Mouse (Mus musculus) MEL (cell line): ENCODE data around the gene Lrrc74b. TPM values are rescaled to one million over a fixed set of nuclear protein-coding genes. Genes with fewer than 3 reads are reported as not detected.

Experiments
- DNase-seq: peaks from one replicate; pipeline ENCODE4 v3.0.0; 2011; ENCODE audit warnings: low read depth, low spot score
- H3K27ac ChIP-seq: 2 replicates; pipeline ENCODE4 v1.5.1; 2012; ENCODE audit warnings: low read depth, mild to moderate bottlenecking, control low read depth, low read length, moderate library complexity; ENCODE audit not compliant: control insufficient read depth
- H3K27me3 ChIP-seq, 2 experiments: fragments of 150-350 bp in 1 of 2; sonication (generic) in 1 of 2; 2 replicates each; pipeline ENCODE4 v1.6.1; 2012; ENCODE audit warnings: low read length in 2 of 2, mild to moderate bottlenecking in 2 of 2, improper control_type of control experiment in 1 of 2, moderate library complexity in 1 of 2; ENCODE audit not compliant: insufficient read depth in 2 of 2, control insufficient read depth in 1 of 2
- H3K36me3 ChIP-seq, 2 experiments: 2 replicates each; pipeline ENCODE4 v1.6.1; 2012 to 2014; ENCODE audit warnings: low read length in 2 of 2, improper control_type of control experiment in 1 of 2, inconsistent platforms in 1 of 2, mild to moderate bottlenecking in 1 of 2; ENCODE audit not compliant: insufficient read depth in 2 of 2, control insufficient read depth in 1 of 2
- H3K4me1 ChIP-seq, 2 experiments: fragments of 150-350 bp in 1 of 2; sonication (generic) in 1 of 2; 2 replicates each; pipeline ENCODE4 v1.6.1; 2012; ENCODE audit warnings: low read length in 2 of 2, improper control_type of control experiment in 1 of 2, mild to moderate bottlenecking in 1 of 2; ENCODE audit not compliant: insufficient read depth in 2 of 2, control insufficient read depth in 1 of 2
- H3K4me3 ChIP-seq, 2 experiments: fragments of 150-350 bp in 1 of 2; sonication (generic) in 1 of 2; 2 replicates each; pipeline ENCODE4 v1.5.1; 2012; ENCODE audit warnings: low read depth in 2 of 2, low read length in 2 of 2, mild to moderate bottlenecking in 2 of 2, moderate library complexity in 2 of 2, control low read depth in 1 of 2, improper control_type of control experiment in 1 of 2; ENCODE audit not compliant: control insufficient read depth in 1 of 2, insufficient read depth in 1 of 2
- H3K79me2 ChIP-seq: 2 replicates; pipeline ENCODE4 v1.6.1; 2012; ENCODE audit warnings: mild to moderate bottlenecking, low read length, moderate library complexity; ENCODE audit not compliant: control insufficient read depth, poor library complexity, insufficient read depth
- H3K9ac ChIP-seq: 2 replicates; pipeline ENCODE4 v1.6.1; 2012; ENCODE audit warnings: low read depth, mild to moderate bottlenecking, control low read depth, low read length, moderate library complexity; ENCODE audit not compliant: control insufficient read depth, poor library complexity, severe bottlenecking
- H3K9me3 ChIP-seq: fragments of 150-350 bp; sonication (generic); replicated peaks from 2 replicates; pipeline ENCODE4 v1.6.1; 2012; ENCODE audit warnings: mild to moderate bottlenecking, low read length, improper control_type of control experiment, moderate library complexity; ENCODE audit not compliant: insufficient read depth
- BHLHE40 ChIP-seq: IDR thresholded peaks from 2 replicates; pipeline ENCODE4 v1.6.1; 2012; ENCODE audit warnings: low read depth, mild to moderate bottlenecking, inconsistent platforms, low read length, improper control_type of control experiment, borderline replicate concordance
- CHD1 ChIP-seq: IDR thresholded peaks from 2 replicates; pipeline ENCODE4 v1.6.1; 2012; ENCODE audit warnings: low read depth, mild to moderate bottlenecking, inconsistent platforms, low read length, improper control_type of control experiment
- CHD2 ChIP-seq: IDR thresholded peaks from 2 replicates; pipeline ENCODE4 v1.6.1; 2011; ENCODE audit warnings: low read length, improper control_type of control experiment
- E2F4 ChIP-seq: IDR thresholded peaks from 2 replicates; pipeline ENCODE4 v1.6.1; 2011; ENCODE audit warnings: low read depth, low read length, improper control_type of control experiment, borderline replicate concordance
- GABPA ChIP-seq: IDR thresholded peaks from 2 replicates; pipeline ENCODE4 v1.6.1; 2012; ENCODE audit warnings: low read depth, mild to moderate bottlenecking, inconsistent platforms, low read length, improper control_type of control experiment, moderate library complexity
- KAT2A ChIP-seq: conservative IDR thresholded peaks from 2 replicates; pipeline ENCODE4 v1.6.1; 2012; ENCODE audit warnings: low read depth, low read length, improper control_type of control experiment, inconsistent platforms
- MAX ChIP-seq: IDR thresholded peaks from 2 replicates; pipeline ENCODE4 v1.6.1; 2011; ENCODE audit warnings: low read length, improper control_type of control experiment
- MEF2A ChIP-seq: IDR thresholded peaks from 2 replicates; pipeline ENCODE4 v1.6.1; 2014; ENCODE audit warnings: low read depth, mild to moderate bottlenecking, inconsistent platforms, low read length, improper control_type of control experiment; ENCODE audit not compliant: poor library complexity, insufficient replicate concordance, severe bottlenecking; ENCODE audit errors: extremely low read depth
- MYB ChIP-seq: IDR thresholded peaks from 2 replicates; pipeline ENCODE4 v1.6.1; 2011; ENCODE audit warnings: mild to moderate bottlenecking, low read depth, low read length, improper control_type of control experiment
- MYC ChIP-seq: IDR thresholded peaks from 2 replicates; pipeline ENCODE4 v1.6.1; 2011; ENCODE audit warnings: low read depth, mild to moderate bottlenecking, low read length, improper control_type of control experiment, moderate library complexity
- POLR2AphosphoS5 ChIP-seq: IDR thresholded peaks from 2 replicates; pipeline ENCODE4 v1.6.1; 2012; ENCODE audit warnings: low read depth, borderline replicate concordance, mild to moderate bottlenecking, inconsistent platforms, low read length, moderate library complexity, mixed read lengths
- RAD21 ChIP-seq: IDR thresholded peaks from 2 replicates; pipeline ENCODE4 v1.6.1; 2011; ENCODE audit warnings: mild to moderate bottlenecking, low read depth, low read length, improper control_type of control experiment
- RCOR1 ChIP-seq: IDR thresholded peaks from 2 replicates; pipeline ENCODE4 v1.6.1; 2012; ENCODE audit warnings: low read depth, mild to moderate bottlenecking, inconsistent platforms, low read length, improper control_type of control experiment
- SIN3A ChIP-seq: IDR thresholded peaks from 2 replicates; pipeline ENCODE4 v1.6.1; 2012; ENCODE audit warnings: low read length, improper control_type of control experiment, inconsistent platforms
- SMC3 ChIP-seq: IDR thresholded peaks from 2 replicates; pipeline ENCODE4 v1.6.1; 2011; ENCODE audit warnings: low read depth, low read length, improper control_type of control experiment
- TAL1 ChIP-seq: IDR thresholded peaks from 2 replicates; pipeline ENCODE4 v1.6.1; 2012; ENCODE audit warnings: mild to moderate bottlenecking, inconsistent platforms, low read length, moderate library complexity, mixed read lengths
- TCF12 ChIP-seq: IDR thresholded peaks from 2 replicates; pipeline ENCODE4 v1.6.1; 2014; ENCODE audit warnings: low read depth, mild to moderate bottlenecking, inconsistent platforms, low read length, improper control_type of control experiment, moderate library complexity
- UBTF ChIP-seq: IDR thresholded peaks from 2 replicates; pipeline ENCODE4 v1.6.1; 2012; ENCODE audit warnings: low read depth, mild to moderate bottlenecking, inconsistent platforms, low read length, improper control_type of control experiment, moderate library complexity, borderline replicate concordance; ENCODE audit not compliant: insufficient read depth
- USF1 ChIP-seq: IDR thresholded peaks from 2 replicates; pipeline ENCODE4 v1.6.1; 2014; ENCODE audit warnings: low read depth, mild to moderate bottlenecking, inconsistent platforms, low read length, improper control_type of control experiment, moderate library complexity
- USF2 ChIP-seq, 2 experiments: IDR thresholded peaks; 2 replicates each; pipeline ENCODE4 v1.6.1; 2011 to 2012; ENCODE audit warnings: improper control_type of control experiment in 2 of 2, low read length in 2 of 2, borderline replicate concordance in 1 of 2, inconsistent platforms in 1 of 2, low read depth in 1 of 2, mild to moderate bottlenecking in 1 of 2; ENCODE audit not compliant: insufficient read depth in 1 of 2
- ZMIZ1 ChIP-seq: IDR thresholded peaks from 2 replicates; pipeline ENCODE4 v1.6.1; 2012; ENCODE audit warnings: low read depth, mild to moderate bottlenecking, inconsistent platforms, low read length, improper control_type of control experiment, moderate library complexity
- ZNF384 ChIP-seq: IDR thresholded peaks from 2 replicates; pipeline ENCODE4 v1.6.1; 2012; ENCODE audit warnings: low read depth, mild to moderate bottlenecking, inconsistent platforms, low read length, improper control_type of control experiment
- polyA plus RNA-seq, 2 experiments: library from polyadenylated mRNA; stranded (reverse) in 1 of 2; unstranded in 1 of 2; fragments of >175 nt in 1 of 2; fragments of >200 nt in 1 of 2; gene quantifications; 2 replicates each; pipeline versions ENCODE4 v1.2.1 to v1.2.4; 2012; ENCODE audit warnings: low replicate concordance in 2 of 2, low read depth in 1 of 2; ENCODE audit not compliant: insufficient read length in 2 of 2, insufficient read depth in 1 of 2, missing spikeins in 1 of 2
- total RNA-seq: library from RNA; depleted of rRNA; stranded (reverse); fragments of 300-350 nt; gene quantifications from 2 replicates; pipeline ENCODE4 v1.2.3, GENCODE M21; 2012

Gene Lrrc74b
- total and polyA plus RNA-seq, 3 experiments: 0.10 to 0.12 TPM; not detected in 1

GRCm38 (mm10) chr16:17542632-17543031 is 18.4 kb downstream of the Lrrc74b start:
- Histone ChIP-seq H3K36me3 (no peaks in the 10 kb centered on the region), H3K27me3 (peaks cover 15 to 24% of the 10 kb centered on the region in 2 experiments), H3K9me3 (no peaks in the 10 kb centered on the region), H3K27ac (no peak overlapping the region), H3K9ac (no peak overlapping the region), H3K79me2 (no peaks in the 10 kb centered on the region), H3K4me3 (no peak overlapping the region), H3K4me1 (no peaks in the 10 kb centered on the region)
- no peak for DNase-seq
- TF ChIP-seq ZMIZ1 (no peak), USF2 (IDR thresholded peaks at IDR 0.05; ENCODE audit: borderline replicate concordance in 1 of 2, insufficient read depth in 1 of 2, low read depth in 1 of 2, low read length in 2 of 2) (no peak), CHD2 (no peak), SIN3A (no peak), RCOR1 (no peak), UBTF (no peak)

- no peak for TF ChIP-seq BHLHE40
- no peak for TF ChIP-seq ZMIZ1
- no peak for TF ChIP-seq RAD21
- TF ChIP-seq MYC: no peak
- no peak for TF ChIP-seq ZNF384
- TF ChIP-seq GABPA: no peak
- TF ChIP-seq KAT2A: no peak
- no peak for TF ChIP-seq USF2 (IDR thresholded peaks at IDR 0.05; ENCODE audit: borderline replicate concordance in 1 of 2, insufficient read depth in 1 of 2, low read depth in 1 of 2, low read length in 2 of 2)
- no peak for TF ChIP-seq MAX
- no peak for TF ChIP-seq CHD1
- TF ChIP-seq MEF2A: no peak
- no peak for TF ChIP-seq SMC3
- no peak for TF ChIP-seq TAL1
- TF ChIP-seq E2F4: no peak
- no peak for TF ChIP-seq MYB
- no peak for TF ChIP-seq POLR2AphosphoS5
- TF ChIP-seq USF1: no peak
- TF ChIP-seq TCF12: no peak
- no peak overlapping the region for H3K9ac ChIP-seq
Observed at GRCm38 (mm10) chr16:17536584-17536983, 24.5 kb downstream of the Lrrc74b start.

More at GRCm38 (mm10) chr16:17536584-17536983, 24.5 kb downstream of the Lrrc74b start:
- peaks cover 0 to 2% of the 10 kb centered on the region in 2 experiments; a peak in 2 of 4 replicates for H3K36me3 ChIP-seq
- peaks cover 11 to 12% of the 10 kb centered on the region in 2 experiments for H3K27me3 ChIP-seq
- no peak overlapping the region for H3K27ac ChIP-seq
- DNase-seq: no peak
- peaks cover 0 to 3% of the 10 kb centered on the region in 2 experiments; a peak in 2 of 4 replicates for H3K4me1 ChIP-seq
- H3K4me3 ChIP-seq: no peak overlapping the region
- no peaks in the 10 kb centered on the region for H3K79me2 ChIP-seq
- no peaks in the 10 kb centered on the region for H3K9me3 ChIP-seq
